Mouse (Mus musculus) brain, embryonic 14.5 days (tissue): ENCODE measurements around the gene Paqr9.

Experiments used
- CTCF ChIP-seq: fragments of 200-500 bp; IDR thresholded peaks from 2 replicates; pipeline ENCODE4 v1.5.1; 2012; ENCODE audit warnings: inconsistent platforms, mild to moderate bottlenecking, moderate library complexity, borderline replicate concordance; ENCODE audit not compliant: insufficient read depth, insufficient read length; ENCODE audit errors: extremely low read depth
- POLR2A ChIP-seq: fragments of 200-500 bp; IDR thresholded peaks from 2 replicates; pipeline ENCODE4 v1.6.1; 2012; ENCODE audit warnings: mild to moderate bottlenecking, inconsistent platforms, borderline replicate concordance; ENCODE audit not compliant: poor library complexity, insufficient read depth, insufficient read length, severe bottlenecking; ENCODE audit errors: extremely low read depth

DNA sequence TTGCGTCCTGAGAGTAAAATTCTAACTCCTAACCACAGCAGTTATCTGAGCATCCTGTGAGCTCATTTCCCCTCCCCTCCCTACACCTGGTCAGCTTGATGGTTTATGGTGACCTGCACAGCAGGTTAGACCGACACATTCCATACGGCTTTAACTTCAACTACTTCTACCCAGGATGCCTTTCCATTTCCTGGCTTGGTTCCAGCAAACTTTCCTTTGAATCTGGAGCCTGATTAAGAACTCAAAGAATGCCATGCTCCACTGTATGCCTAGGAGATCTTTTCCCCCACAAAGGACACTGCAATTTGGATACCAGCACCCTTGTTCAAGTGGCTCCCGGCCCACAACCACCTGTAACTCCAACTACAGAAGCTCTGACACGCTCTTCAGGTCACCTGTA lies 38.9 kb upstream of the Paqr9 start:
- no peak for TF ChIP-seq CTCF
- TF ChIP-seq POLR2A: no peak
